Mouse (Mus musculus) liver, embryonic 14.5 days (tissue): ENCODE measurements around the gene Kin. TPM values are rescaled to one million over a fixed set of nuclear protein-coding genes. Genes with fewer than 3 reads are reported as not detected.

Experiments
- ATAC-seq: fragments of 200-750 bp; cut with Nextera tagmentation; 2 replicates; pipeline ENCODE4 v1.8.0; 2017; ENCODE audit warnings: moderate number of reproducible peaks, mild to moderate bottlenecking, moderate library complexity; ENCODE audit not compliant: insufficient read depth
- DNase-seq, 3 experiments: peaks; one replicate each; pipeline ENCODE4 v3.0.0-alpha.2; 2012 to 2013; ENCODE audit warnings: low read depth in 3 of 3, low spot score in 3 of 3
- H3K27ac ChIP-seq: fragments of 300-500 bp; sonication (generic); 2 replicates; pipeline ENCODE4 v1.5.1; 2014; ENCODE audit warnings: moderate library complexity, mild to moderate bottlenecking, control low read depth, inconsistent platforms
- H3K27me3 ChIP-seq: fragments of 300-500 bp; sonication (generic); 2 replicates; pipeline ENCODE4 v1.6.1; 2014; ENCODE audit warnings: mild to moderate bottlenecking, low read length, moderate library complexity; ENCODE audit not compliant: control insufficient read depth, insufficient read depth
- H3K36me3 ChIP-seq: fragments of 300-500 bp; sonication (generic); replicated peaks from 2 replicates; pipeline ENCODE4 v1.6.1; 2014; ENCODE audit warnings: low read depth; ENCODE audit not compliant: control insufficient read depth, insufficient read depth
- H3K4me1 ChIP-seq, 2 experiments: fragments of 200-500 bp in 1 of 2; fragments of 300-500 bp in 1 of 2; sonication (generic) in 1 of 2; replicated peaks; 2 replicates each; pipeline ENCODE4 v1.6.1; 2012 to 2014; ENCODE audit warnings: antibody characterized with exemption in 1 of 2, inconsistent platforms in 1 of 2, low read length in 1 of 2; ENCODE audit not compliant: control insufficient read depth in 2 of 2, insufficient read depth in 2 of 2
- H3K4me2 ChIP-seq: fragments of 300-500 bp; sonication (generic); 2 replicates; pipeline ENCODE4 v1.6.1; 2014; ENCODE audit warnings: low read depth, mild to moderate bottlenecking, control low read depth, moderate library complexity
- H3K4me3 ChIP-seq, 2 experiments: fragments of 200-500 bp in 1 of 2; fragments of 300-500 bp in 1 of 2; sonication (generic) in 1 of 2; 2 replicates each; pipeline ENCODE4 v1.5.1; 2012 to 2014; ENCODE audit warnings: low read depth in 2 of 2, low read length in 2 of 2, mild to moderate bottlenecking in 2 of 2, control low read depth in 1 of 2, inconsistent platforms in 1 of 2, moderate library complexity in 1 of 2; ENCODE audit not compliant: insufficient read depth in 1 of 2
- H3K9ac ChIP-seq: fragments of 300-500 bp; sonication (generic); replicated peaks from 2 replicates; pipeline ENCODE4 v1.6.1; 2014; ENCODE audit warnings: mild to moderate bottlenecking, control low read depth, moderate library complexity
- H3K9me3 ChIP-seq: fragments of 300-500 bp; sonication (generic); 2 replicates; pipeline ENCODE4 v1.6.1; 2016; ENCODE audit warnings: low read length, mixed read lengths; ENCODE audit not compliant: control insufficient read depth
- CTCF ChIP-seq: IDR thresholded peaks from 2 replicates; pipeline ENCODE4 v1.5.1; 2016; ENCODE audit warnings: antibody characterized with exemption, low read depth, control low read depth
- EP300 ChIP-seq: IDR thresholded peaks from 2 replicates; pipeline ENCODE4 v1.6.1; 2016; ENCODE audit warnings: antibody characterized with exemption, low read depth
- WGBS: fragments of 180-500 bp; shearing (Covaris S2); extraction: QIAGEN DNeasy Blood & Tissue Kit; methylation state at CpG from one replicate; pipeline ENCODE4 v1.1.7; 2014; ENCODE audit not compliant: insufficient replicate concordance; 5-methylcytosine and 5-hydroxymethylcytosine counted together
- polyA plus RNA-seq, 2 experiments: library from polyadenylated mRNA; depleted of rRNA in 1 of 2; stranded (reverse) in 1 of 2; unstranded in 1 of 2; fragments of >200 nt; fragmentation: Nextera tagmentation in 1 of 2; extraction: Ambion mirVana in 1 of 2; gene quantifications; 2 replicates each; pipeline versions ENCODE4 v1.2.1 to v1.2.3; 2012 to 2014

The Kin gene
- polyA plus RNA-seq, 2 experiments, result 8.7 to 14.6 TPM

- DNase-seq (peak in 1 of 3 experiments; percentile 27), ATAC-seq (peak; percentile 50; the same call in 1 of the 2 replicates)
- 58% methylated on average over 6 of the region's 6 CpGs for WGBS
- Histone ChIP-seq H3K4me2 (no peak overlapping the region), H3K9ac (no peak overlapping the region), H3K4me1 (peaks cover 0 to 8% of the 10 kb centered on the region in 2 experiments; a peak in 1 of 4 replicates), H3K36me3 (no peaks in the 10 kb centered on the region), H3K9me3 (no peaks in the 10 kb centered on the region), H3K4me3 (no peak overlapping the region), H3K27ac (no peak overlapping the region), H3K27me3 (no peaks in the 10 kb centered on the region)
- TF ChIP-seq CTCF (no peak), EP300 (no peak)
These were observed 53.5 kb downstream of the Kin start for GRCm38 (mm10) chr2:10133941-10134340.

- DNase-seq (no peak), ATAC-seq (no peak)
- Histone ChIP-seq H3K27ac (no peak overlapping the region), H3K4me1 (peaks cover 0 to 2% of the 10 kb centered on the region in 2 experiments; a peak in 2 of 4 replicates), H3K36me3 (no peaks in the 10 kb centered on the region), H3K9ac (no peak overlapping the region), H3K4me2 (no peak overlapping the region), H3K27me3 (no peaks in the 10 kb centered on the region), H3K4me3 (no peak overlapping the region), H3K9me3 (no peaks in the 10 kb centered on the region)
- 61% methylated on average over 2 of the region's 2 CpGs for WGBS
- no peak for TF ChIP-seq CTCF
- TF ChIP-seq EP300, result no peak
These were observed 56.9 kb downstream of the Kin start for GRCm38 (mm10) chr2:10137320-10137719.

GRCm38 (mm10) chr2:10140456-10140855 is 60.1 kb downstream of the Kin start:
- ATAC-seq (no peak), DNase-seq (no peak)
- no peak overlapping the region for H3K4me3 ChIP-seq
- H3K4me2 ChIP-seq, result no peak overlapping the region
- H3K27me3 ChIP-seq, result no peaks in the 10 kb centered on the region
- no peak overlapping the region for H3K27ac ChIP-seq
- WGBS, result 68% methylated on average over 5 of the region's 5 CpGs
- no peaks in the 10 kb centered on the region for H3K9me3 ChIP-seq
- H3K9ac ChIP-seq, result no peak overlapping the region
- TF ChIP-seq EP300 (no peak), CTCF (no peak)
- H3K4me1 ChIP-seq, result peaks cover 0 to 2% of the 10 kb centered on the region in 2 experiments; a peak in 1 of 4 replicates
- no peaks in the 10 kb centered on the region for H3K36me3 ChIP-seq

Other genes starting within 250 kb of the Kin start
- not detected in 2 replicates for gene 4930412O13Rik, start 199.3 kb upstream of the Kin start, polyA plus RNA-seq (2012; rRNA removed)
- gene 4930412O13Rik, start 199.3 kb upstream of the Kin start, polyA plus RNA-seq (2014; fragmentation: Nextera tagmentation; extraction: Ambion mirVana), result not detected in 2 replicates
- gene 9230102O04Rik, start 191.1 kb upstream of the Kin start, polyA plus RNA-seq (2012; rRNA removed), result not detected in 2 replicates
- not detected in 2 replicates for gene 9230102O04Rik, start 191.1 kb upstream of the Kin start, polyA plus RNA-seq (2014; fragmentation: Nextera tagmentation; extraction: Ambion mirVana)
- 0.16 and 0.30 TPM in 2 replicates for gene Gata3, start 190.6 kb upstream of the Kin start, polyA plus RNA-seq (2012; rRNA removed)
- gene Gata3, start 190.6 kb upstream of the Kin start, polyA plus RNA-seq (2014; fragmentation: Nextera tagmentation; extraction: Ambion mirVana), result 0.38 and 0.63 TPM in 2 replicates
- 3.2 and 4.7 TPM in 2 replicates for gene Taf3, start 32.0 kb upstream of the Kin start, polyA plus RNA-seq (2012; rRNA removed)
- gene Taf3, start 32.0 kb upstream of the Kin start, polyA plus RNA-seq (2014; fragmentation: Nextera tagmentation; extraction: Ambion mirVana), result 5.0 and 6.7 TPM in 2 replicates
- gene Atp5c1, start 83 bp upstream of the Kin start, polyA plus RNA-seq (2012; rRNA removed), result 147 and 186 TPM in 2 replicates
- gene Atp5c1, start 83 bp upstream of the Kin start, polyA plus RNA-seq (2014; fragmentation: Nextera tagmentation; extraction: Ambion mirVana), result 390 and 409 TPM in 2 replicates
- gene Itih2, start 50.8 kb downstream of the Kin start, polyA plus RNA-seq (2012; rRNA removed), result 236 and 321 TPM in 2 replicates
- 260 and 296 TPM in 2 replicates for gene Itih2, start 50.8 kb downstream of the Kin start, polyA plus RNA-seq (2014; fragmentation: Nextera tagmentation; extraction: Ambion mirVana)
- 1.4 and 2.0 TPM in 2 replicates for gene Itih5, start 73.0 kb downstream of the Kin start, polyA plus RNA-seq (2012; rRNA removed)
- gene Itih5, start 73.0 kb downstream of the Kin start, polyA plus RNA-seq (2014; fragmentation: Nextera tagmentation; extraction: Ambion mirVana), result 2.5 and 2.8 TPM in 2 replicates